Mouse (Mus musculus) liver, adult 2 months (tissue): ENCODE data around the gene Timm50.
A peak's percentile ranks its signal among the peaks of the same experiment; 100 is the strongest.

Source experiments
- CTCF ChIP-seq: fragments of 200-500 bp; IDR thresholded peaks from 2 replicates; pipeline ENCODE4 v1.5.1; 2011; ENCODE audit warnings: low read depth, low read length, control low read depth
- POLR2A ChIP-seq: fragments of 200-500 bp; IDR thresholded peaks from 2 replicates; pipeline ENCODE4 v1.6.1; 2011; ENCODE audit warnings: low read length, control low read depth; ENCODE audit not compliant: insufficient read depth; ENCODE audit errors: extremely low read depth

- 0 out of 2 replicates have a peak, but pooled peaks have one; percentile 16 for TF ChIP-seq CTCF
- TF ChIP-seq POLR2A: no peak
Measured at GRCm38 (mm10) chr7:28271761-28272160, 40.1 kb downstream of the Timm50 start.
